Mouse (Mus musculus) splenic B cell, adult 2 months (primary cell): ENCODE results near the gene Zmynd8.

ENCODE experiments used
- DNase-seq: peaks from one replicate; pipeline ENCODE4 v3.0.0-alpha.2; 2011; ENCODE audit warnings: low read depth, low spot score
- H3K27me3 ChIP-seq: 2 replicates; pipeline ENCODE4 v1.6.1; 2012; ENCODE audit warnings: mild to moderate bottlenecking, low read length, moderate library complexity, mixed read lengths; ENCODE audit not compliant: control insufficient read depth, poor library complexity, insufficient read depth, severe bottlenecking
- H3K36me3 ChIP-seq: 2 replicates; pipeline ENCODE4 v1.6.1; 2012; ENCODE audit warnings: mild to moderate bottlenecking, low read length, moderate library complexity, mixed read lengths; ENCODE audit not compliant: control insufficient read depth, poor library complexity, insufficient read depth, severe bottlenecking

The Zmynd8 gene

DNA sequence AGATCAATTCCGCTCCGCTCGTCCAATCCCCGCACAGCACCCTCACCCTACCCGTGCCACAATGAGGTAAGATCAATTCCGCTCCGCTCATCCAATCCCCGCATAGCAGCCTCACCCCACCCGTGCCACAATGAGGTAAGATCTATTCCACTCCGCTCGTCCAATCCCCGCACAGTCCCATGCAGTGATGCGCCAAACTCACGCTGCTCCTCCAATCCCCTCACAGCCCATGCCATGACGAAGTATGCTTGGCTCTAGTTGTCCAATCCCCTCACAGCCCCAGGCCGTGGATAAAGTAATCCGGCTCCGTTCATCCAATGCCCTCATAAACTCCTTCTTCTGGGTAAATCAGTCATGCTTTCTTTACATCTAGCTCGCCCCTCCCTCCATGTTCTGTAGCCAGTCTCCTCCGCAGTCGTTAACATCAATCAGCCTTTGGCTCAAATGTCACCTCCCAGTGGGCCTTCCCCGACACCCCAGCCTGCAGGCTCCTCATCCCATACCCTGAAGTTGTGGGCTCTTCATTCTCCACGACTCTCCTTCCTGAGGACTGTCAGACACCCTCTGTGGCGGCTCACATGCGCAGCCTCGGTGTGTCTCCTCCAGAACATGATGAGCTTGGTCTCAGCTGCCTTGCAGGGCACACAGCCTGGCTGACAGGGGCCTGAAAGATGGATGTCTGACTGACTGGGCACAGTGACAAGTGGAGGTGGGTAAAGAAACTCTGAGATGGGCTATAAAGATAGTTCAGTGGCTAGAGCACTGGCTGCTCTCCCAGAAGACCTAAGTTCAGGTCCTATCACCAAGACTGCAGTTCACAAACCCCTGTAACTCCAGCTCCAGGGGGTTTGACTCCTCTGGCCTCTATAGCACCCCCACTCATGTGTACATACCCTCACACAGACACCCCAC is 36.9 kb downstream of the Zmynd8 start:
- Histone ChIP-seq H3K36me3 (no peaks in the 10 kb centered on the region; the same call in 1 of the 2 replicates), H3K27me3 (no peaks in the 10 kb centered on the region)
- DNase-seq: no peak

DNA sequence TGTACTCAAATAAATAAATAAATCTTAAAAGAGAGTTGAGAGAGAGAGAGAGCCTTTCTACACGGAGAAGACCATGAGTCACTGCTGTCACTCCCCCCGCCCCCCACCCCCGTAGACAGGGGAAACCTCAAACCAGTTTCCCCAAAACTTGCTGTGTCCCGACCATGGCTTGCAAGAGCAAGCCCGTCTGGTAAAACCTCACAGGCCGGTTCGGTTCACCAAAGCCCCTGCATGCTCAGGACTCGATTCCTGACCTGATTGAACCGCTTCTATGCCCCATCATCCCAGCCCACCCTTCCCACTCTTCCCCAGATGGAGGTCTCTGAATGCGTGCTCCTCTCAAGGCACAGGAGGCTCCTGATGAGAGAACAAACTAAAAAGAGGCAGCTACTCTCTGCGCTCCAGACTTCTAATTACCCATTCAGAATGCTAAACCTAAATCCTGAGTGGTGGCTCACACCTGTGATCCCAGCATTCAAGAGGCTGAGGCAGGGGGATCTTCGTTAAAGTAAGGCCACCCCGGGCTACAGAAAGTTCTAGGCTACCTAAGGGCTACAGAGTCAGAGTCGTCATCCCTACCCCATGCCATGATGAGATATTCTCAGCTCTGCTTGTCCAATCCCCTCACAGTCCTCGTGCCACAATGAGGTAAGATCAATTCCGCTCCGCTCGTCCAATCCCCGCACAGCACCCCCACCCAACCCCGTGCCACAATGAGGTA is 37.7 kb downstream of the Zmynd8 start:
- no peaks in the 10 kb centered on the region; the same call in 1 of the 2 replicates for H3K36me3 ChIP-seq
- DNase-seq: no peak
- no peaks in the 10 kb centered on the region for H3K27me3 ChIP-seq

DNA sequence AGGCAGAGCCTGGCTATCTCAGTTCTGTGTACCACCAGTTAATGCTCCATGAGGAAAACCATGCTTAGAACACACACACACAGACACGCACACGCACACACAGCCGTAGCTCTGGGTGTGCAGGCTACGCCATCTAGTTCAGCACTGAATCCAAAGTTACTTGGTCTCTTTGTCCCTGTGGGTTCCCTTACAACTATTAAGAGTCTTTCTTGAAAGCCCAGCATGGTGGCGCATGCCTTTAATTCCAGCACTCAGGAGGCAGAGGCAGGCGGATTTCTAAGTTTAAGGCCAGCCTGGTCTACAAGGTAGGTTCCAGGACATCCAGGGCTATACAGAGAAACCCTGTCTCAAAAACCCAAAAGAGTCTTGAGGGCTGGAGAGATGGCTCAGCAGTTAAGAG is 38.4 kb downstream of the Zmynd8 start:
- Histone ChIP-seq H3K36me3 (no peaks in the 10 kb centered on the region; the same call in 1 of the 2 replicates), H3K27me3 (no peaks in the 10 kb centered on the region)
- no peak for DNase-seq

DNA sequence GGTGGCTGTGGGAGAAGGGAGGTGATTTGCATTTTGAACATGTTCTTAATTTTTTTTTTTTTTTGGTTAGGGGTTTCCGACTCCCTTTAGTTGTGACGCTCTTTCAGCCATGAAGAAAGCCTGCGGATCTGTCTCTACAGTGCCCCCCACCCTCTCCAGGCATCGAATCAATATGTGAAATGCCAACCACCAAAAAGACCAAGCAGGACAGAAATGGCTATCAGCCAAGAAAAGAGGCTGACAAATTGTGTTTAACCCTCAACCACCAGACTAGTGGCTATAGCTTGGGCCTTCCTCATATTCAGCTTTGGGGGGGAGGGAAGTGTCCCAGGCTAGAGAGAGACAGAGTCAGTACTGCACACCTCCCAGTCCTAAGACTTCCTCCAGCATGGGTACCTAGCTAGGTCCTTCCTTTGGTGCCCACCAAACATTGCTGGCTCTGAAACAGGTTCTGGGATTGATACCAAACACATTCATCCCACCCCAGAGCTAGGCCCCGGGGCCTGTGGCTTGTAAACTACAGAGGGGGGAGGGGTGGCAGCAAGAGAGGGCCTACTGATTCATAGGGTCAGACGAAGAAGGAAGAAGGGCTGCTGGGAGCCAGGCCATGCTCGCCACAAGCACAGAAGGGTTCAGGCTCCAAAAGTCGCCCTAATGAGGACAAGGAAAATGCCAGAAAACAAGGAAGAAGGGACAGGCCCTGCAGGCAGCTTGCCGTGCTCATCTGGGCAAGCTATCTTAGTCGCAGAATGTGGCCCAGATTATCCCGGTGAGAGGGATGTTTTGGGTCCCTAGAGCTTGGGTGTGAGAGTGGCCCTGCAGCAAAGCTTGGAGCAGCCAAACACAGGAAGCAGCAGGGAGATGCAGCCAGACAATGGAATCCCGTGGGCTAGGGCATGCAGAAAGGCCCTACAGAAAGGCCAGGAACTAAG is 40.1 kb downstream of the Zmynd8 start:
- no peaks in the 10 kb centered on the region; the same call in 1 of the 2 replicates for H3K36me3 ChIP-seq
- DNase-seq: no peak
- H3K27me3 ChIP-seq: no peaks in the 10 kb centered on the region

DNA sequence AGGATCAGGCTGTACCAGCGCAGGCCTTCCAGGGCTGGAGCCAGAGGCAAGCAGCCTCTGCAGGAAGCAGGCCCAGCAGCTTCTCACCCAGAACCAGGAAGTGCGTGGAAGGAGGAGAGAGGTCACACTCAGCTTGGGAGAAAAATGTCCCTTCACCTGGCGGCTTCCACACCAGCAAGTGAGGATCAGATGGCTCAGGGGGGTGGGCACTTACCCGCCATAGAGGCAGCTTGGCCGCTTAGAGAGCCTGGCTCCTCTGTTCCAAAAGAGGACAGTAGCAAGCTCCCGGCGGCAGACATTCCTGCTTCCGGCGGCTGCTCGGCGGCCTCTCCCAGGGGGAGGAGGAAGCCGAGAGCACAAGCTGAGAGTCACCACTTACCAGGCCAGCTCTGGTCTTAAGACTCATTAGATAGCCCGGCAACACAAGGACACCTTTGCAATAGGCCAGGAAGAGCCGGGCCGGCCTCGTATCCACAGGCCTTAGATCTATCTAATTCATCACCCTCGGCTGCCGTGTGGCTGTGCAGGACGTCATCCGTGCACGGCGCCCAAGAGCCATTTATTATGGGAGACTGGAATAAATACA is 40.9 kb downstream of the Zmynd8 start:
- DNase-seq: no peak
- no peaks in the 10 kb centered on the region for H3K27me3 ChIP-seq
- H3K36me3 ChIP-seq: no peaks in the 10 kb centered on the region; the same call in 1 of the 2 replicates

DNA sequence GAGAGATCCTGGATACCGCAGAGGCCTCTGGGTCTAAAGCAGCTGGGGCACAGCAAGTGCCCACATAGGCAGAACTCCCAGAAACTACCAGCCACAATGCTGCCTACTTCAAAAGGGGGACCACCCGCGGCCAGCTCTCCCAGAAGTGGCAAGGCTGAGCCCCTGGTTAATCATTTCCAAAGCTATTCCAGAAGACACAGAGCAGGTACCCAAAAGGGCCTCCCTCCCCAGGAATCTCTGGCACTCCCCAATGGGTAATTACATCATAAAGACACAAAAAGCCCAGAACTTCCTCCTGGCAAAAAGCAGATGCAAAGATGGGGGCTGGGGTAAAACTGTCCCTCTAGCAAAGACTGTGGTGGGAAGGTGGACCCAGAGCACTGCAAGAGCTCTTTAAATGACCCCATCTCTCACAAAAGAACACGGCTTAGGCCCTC is 41.4 kb downstream of the Zmynd8 start:
- no peaks in the 10 kb centered on the region for H3K27me3 ChIP-seq
- DNase-seq: no peak

DNA sequence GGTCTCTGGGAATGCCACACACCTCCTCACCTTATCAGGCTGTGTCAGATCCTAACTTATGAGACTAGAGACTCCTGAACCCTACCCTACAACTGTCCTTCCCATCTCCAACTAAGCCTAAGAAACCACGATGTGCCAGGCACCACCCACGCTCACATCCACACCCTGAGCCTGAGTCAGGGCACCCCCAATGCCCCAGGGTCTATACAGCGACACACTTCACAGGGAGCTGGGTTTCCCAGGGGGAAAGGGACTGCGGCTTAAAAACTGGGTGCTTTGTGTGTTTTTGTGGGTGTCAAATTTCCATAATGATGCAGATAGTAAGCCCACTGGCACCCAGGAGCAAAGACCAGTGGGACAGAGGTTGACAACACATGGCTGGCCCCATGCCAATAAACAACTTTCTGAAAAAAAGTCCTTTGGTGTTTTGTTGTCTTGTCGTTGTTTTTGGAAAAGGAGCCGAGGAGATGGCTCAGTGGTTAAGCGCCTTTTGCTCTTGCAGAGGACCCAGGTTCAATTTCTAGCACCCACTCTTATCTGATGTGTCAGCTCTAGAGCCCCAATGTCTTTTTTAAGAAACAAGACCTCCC is 42.1 kb downstream of the Zmynd8 start:
- no peaks in the 10 kb centered on the region for H3K27me3 ChIP-seq
- H3K36me3 ChIP-seq: no peaks in the 10 kb centered on the region; the same call in 1 of the 2 replicates
- DNase-seq: no peak

More for the DNA sequence above, 41.4 kb downstream of the Zmynd8 start:
- H3K36me3 ChIP-seq: no peaks in the 10 kb centered on the region; the same call in 1 of the 2 replicates

DNA sequence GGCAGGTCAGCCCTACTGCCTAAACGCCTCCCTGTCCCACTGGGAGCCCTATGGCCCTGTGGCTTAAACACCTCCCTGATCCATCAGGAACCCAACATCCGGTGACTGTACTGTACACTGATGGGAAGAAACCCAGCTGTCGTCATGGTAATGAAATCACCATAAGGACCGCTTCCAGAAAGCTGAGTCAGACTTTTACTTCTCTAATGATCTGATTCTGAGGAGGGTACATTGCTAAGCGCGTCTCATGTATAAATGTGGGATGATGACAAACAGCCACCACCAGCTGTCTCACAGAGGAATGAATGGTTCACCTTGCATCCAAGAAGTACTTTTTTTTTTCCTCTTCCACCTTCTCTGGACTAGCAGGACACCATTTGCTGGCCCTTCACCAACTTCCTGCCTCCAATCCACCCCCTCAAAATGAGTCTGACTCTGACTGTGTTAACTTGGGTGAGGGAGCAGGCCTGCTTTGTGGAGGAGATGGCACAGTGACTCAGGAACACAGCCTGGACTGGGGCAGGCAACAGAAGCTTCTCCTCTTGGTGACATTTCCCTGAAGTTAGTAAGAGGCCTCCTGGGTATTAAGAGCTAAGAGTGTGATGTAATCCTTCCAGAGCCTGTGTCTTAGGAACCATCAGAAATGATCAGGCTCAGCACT is 43.0 kb downstream of the Zmynd8 start:
- DNase-seq: no peak
- H3K27me3 ChIP-seq: no peaks in the 10 kb centered on the region
- no peaks in the 10 kb centered on the region; the same call in 1 of the 2 replicates for H3K36me3 ChIP-seq

DNA sequence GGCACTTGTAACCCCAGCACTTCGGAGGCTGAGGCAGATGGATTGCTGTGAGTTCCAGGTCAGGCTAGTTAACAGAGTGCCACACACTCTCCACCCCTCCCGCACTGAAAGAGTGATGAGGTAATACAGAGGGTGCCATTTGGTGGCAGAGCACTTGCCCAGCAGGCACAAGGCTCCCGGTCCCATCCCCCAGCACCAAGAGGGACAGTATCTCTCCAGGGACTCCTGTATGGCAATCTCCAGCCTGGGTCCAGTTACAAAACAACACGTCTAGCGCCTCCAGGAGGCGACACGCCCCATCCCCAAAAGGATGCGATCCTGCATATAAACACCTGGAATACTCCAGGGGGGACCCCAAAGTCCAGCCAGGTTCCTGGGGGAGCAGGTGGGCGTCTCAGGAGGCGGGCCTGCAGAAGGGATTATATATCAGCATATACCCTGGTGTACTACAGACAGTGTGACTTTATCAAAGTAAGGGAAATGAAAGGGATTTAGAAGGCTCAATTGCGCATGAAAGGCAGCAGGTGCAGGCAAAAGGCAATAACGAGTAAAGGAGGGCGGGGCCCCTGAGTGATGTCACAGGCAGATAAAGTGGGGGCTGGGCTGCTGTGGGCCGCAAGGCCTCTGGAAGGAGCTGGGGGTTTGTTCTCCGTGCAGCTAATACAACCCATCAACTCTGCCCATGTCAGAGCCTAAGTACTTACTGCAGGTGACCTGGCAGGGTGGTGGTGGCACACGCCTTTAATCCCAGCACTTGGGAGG is 44.4 kb downstream of the Zmynd8 start:
- no peaks in the 10 kb centered on the region for H3K27me3 ChIP-seq
- peak; percentile 18 for DNase-seq
- H3K36me3 ChIP-seq: peaks cover 2% of the 10 kb centered on the region; the same call in 1 of the 2 replicates

DNA sequence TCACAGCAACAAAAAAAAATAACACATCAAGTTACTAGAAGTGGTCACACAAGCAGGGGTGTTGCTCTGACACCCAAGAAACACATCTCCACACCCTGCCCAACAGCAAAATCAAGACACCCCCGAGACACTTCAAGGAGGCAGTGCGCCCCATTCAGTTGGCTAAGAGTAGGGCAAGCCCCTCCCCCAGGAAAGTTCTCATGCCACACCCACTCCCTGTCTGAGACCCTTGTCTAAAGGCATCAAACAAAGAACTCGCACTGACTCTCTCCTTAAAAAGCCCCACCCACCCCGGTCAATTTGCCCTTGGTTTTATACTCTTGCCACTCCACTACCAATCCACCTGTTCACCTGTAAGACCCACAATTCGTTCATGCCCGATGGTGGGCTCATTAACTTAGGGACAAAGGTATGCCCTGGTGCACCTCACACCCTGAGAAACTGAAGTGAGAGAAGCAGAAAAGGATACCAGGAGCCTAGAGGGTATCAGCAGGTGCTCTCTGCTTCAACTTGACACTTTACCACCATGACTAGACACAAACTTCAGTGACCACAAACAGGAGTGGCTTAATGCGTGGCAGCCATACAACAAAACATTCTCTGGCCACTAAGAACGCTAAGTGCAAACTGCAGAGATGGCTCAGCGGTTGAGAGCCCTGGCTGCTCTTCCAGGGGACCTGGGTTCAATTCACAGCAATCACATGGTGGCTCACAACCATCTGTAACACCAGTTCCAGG is 45.8 kb downstream of the Zmynd8 start:
- Histone ChIP-seq H3K27me3 (no peaks in the 10 kb centered on the region), H3K36me3 (peaks cover 2% of the 10 kb centered on the region)
- DNase-seq: no peak

DNA sequence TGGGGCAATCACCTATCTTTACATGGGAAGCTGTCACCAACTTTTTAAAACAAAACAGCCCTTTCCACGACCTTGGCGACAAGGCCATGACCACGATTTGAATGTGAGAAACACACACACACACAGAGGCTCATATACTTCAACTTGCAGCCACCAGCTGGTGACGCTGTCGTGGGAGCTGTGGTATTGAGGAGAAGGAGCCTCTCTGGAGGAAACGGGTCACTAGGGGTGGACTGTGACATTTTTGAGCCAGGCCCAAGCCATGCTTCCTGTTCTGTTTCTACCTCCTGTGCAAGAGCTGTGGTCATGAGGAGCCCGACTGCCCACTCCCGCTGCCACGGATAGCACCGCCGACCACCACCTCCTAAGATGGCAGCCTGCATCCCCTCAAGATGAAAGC is 46.4 kb downstream of the Zmynd8 start:
- DNase-seq: no peak
- peaks cover 2% of the 10 kb centered on the region for H3K36me3 ChIP-seq
- no peaks in the 10 kb centered on the region for H3K27me3 ChIP-seq

DNA sequence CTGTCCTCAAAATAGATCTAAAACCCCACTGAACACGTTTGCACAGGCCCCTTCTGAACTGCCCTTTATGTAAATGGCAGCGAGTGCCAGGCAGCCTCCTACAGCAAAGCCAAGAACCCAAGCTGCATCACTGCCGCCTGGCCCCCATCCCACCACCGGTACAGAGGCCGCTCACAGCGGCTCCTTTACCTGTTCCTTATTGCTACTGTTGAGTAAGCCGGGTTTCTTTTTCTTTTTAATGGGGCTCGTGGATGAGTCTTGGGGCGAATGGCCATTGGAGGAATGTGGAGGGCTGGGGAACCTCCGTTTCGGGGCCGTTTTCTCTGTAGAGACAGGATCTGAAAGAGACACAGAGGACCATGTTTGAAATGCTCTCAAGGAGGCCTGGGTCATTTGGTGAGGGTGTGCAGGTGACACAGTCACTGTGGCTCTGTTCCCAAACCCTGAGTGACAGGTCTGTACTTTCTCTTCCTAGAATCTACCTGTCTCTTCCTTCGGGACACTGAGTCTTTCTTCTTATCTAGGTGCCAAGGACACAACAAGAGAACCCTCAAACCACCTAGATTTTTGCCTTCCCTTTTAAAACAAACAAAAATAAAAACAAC is 46.9 kb downstream of the Zmynd8 start:
- Histone ChIP-seq H3K27me3 (no peaks in the 10 kb centered on the region), H3K36me3 (peaks cover 5% of the 10 kb centered on the region)
- no peak for DNase-seq
